Mouse (Mus musculus) ES-E14 (cell line): Measurements from ENCODE around the gene Syde2.

Experiments
- CHD2 ChIP-seq: IDR thresholded peaks from 2 replicates; pipeline ENCODE4 v1.6.1; 2014; ENCODE audit warnings: mild to moderate bottlenecking, low read depth, low read length, inconsistent platforms
- HCFC1 ChIP-seq: IDR thresholded peaks from 2 replicates; pipeline ENCODE4 v1.6.1; 2012; ENCODE audit warnings: low read length, inconsistent platforms, borderline replicate concordance; ENCODE audit not compliant: insufficient read depth
- MAFK ChIP-seq: IDR thresholded peaks from 2 replicates; pipeline ENCODE4 v1.6.1; 2014; ENCODE audit warnings: mild to moderate bottlenecking, low read depth, low read length, inconsistent platforms; ENCODE audit not compliant: insufficient read depth
- ZNF384 ChIP-seq: IDR thresholded peaks from 2 replicates; pipeline ENCODE4 v1.6.1; 2012; ENCODE audit warnings: low read depth, low read length, inconsistent platforms

GRCm38 (mm10) chr3:145950815-145951130 lies 36.9 kb upstream of the Syde2 start:
- TF ChIP-seq CHD2 (no peak), ZNF384 (no peak), HCFC1 (no peak), MAFK (no peak)
